Mouse (Mus musculus): ENCODE measurements at regions not wholly inside any gene's neighbourhood (a gene's known extent, or its start where the extent isn't known, plus 50 kb on each side); places are given as distances from the start of the nearest gene placed in this dataset.

DNA sequence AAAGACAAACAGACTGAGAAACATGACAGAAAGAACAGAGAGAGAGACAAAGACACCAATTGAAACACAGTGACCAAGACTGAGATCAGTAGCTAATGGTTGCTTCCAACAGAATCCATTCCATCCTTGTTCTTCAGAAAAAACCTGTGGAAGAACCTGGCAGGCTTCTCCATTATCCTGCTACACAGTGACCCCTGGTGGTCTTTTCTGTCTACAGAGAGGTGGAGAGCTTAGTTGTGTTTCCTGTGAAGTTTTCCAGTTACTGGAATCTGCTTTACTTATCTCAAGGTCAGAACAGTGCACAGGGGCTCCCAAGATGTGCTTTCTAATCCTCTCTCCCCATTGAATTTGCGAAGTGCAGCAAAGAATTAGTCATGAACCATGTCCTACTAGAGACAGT, 339.1 kb upstream of the Msl3l2 start:
- peak; percentile 12; the same call in 1 of the 2 replicates for TF ChIP-seq CTCF (IDR thresholded peaks at IDR 0.05; ENCODE audit: extremely low read depth, insufficient read depth, low read length)
- TF ChIP-seq POLR2A (IDR thresholded peaks at IDR 0.05; ENCODE audit: extremely low read depth, insufficient read depth, low read length) = no peak

Data from cortical plate, adult 2 months (tissue).